Mouse (Mus musculus): Measurements from ENCODE around the gene Pitpnc1.

DNA sequence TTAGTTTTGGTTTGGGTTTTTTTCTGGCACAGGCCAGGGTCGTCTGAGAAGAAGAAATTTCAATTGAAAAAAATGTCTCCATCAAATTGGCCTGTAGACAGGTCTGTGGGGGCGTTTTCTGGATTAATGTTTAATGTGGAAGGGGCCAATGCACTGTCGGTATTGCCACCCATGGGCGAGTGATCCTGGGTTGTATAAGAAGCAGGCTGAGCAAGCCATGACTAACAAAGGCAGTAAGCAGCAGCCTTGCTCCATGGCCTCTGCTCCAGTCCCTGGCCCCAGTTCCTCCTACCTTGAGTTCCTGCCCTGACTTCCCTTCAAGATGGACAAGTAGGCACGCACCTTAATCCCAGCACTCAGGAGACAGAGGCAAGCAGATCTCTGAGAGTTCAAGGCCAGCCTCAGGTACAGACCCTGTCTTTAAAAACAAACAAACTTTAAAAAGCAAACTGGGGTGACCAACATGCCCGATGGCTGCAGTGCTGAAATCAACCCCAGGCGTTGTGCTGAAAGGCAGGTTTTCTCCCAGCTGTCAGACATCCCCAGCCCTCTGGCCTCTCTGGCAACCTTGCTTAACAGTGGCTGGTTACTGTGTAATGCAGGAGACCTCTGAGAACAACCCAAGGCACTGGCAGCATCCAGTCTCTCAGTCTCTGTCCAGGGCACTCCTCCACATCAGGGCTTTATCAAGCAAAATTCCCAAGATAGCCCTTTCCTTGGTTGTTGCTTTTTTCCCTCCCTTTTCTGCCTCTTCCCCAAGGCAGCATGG lies 39.1 kb downstream of the Pitpnc1 start:
- no peak for TF ChIP-seq CTCF (IDR thresholded peaks at IDR 0.05; ENCODE audit: low read depth)
- no peak for TF ChIP-seq EP300 (IDR thresholded peaks at IDR 0.05; ENCODE audit: low read depth)
